Mouse (Mus musculus) erythroblast, adult 5-6 weeks (primary cell): ENCODE data around the gene Unc13a. TPM values are rescaled to one million over a fixed set of nuclear protein-coding genes. Genes with fewer than 3 reads are reported as not detected.

ENCODE experiments used
- ATAC-seq: replicated peaks from 2 replicates; pipeline ENCODE4 v1.8.0; 2016; ENCODE audit warnings: moderate number of reproducible peaks, mild to moderate bottlenecking, moderate TSS enrichment, inconsistent platforms; ENCODE audit not compliant: poor library complexity, low FRiP score, severe bottlenecking
- total RNA-seq, 2 experiments: library from RNA; stranded (forward) in 1 of 2; stranded (reverse) in 1 of 2; fragments of 150-400 nt in 1 of 2; fragments of 200-764, 138-1000 nt in 1 of 2; gene quantifications; 2 replicates each; pipeline versions ENCODE4 v1.2.3 to v1.2.4; 2015 to 2017; ENCODE audit warnings: low replicate concordance in 2 of 2

Gene Unc13a
- total RNA-seq, 2 experiments from 2014 or later = 0.17 TPM; not detected in 1

GRCm38 (mm10) chr8:71593556-71594323, 77.8 kb downstream of the Unc13a start:
- ATAC-seq = no peak

GRCm38 (mm10) chr8:71592374-71593170, 79.0 kb downstream of the Unc13a start:
- ATAC-seq = no peak

GRCm38 (mm10) chr8:71591471-71592373, 79.8 kb downstream of the Unc13a start, which contains the start of gene Pgls:
Gene Pgls (plus strand): TSS chr8:71592176.
- peak; percentile 85 for ATAC-seq

- ATAC-seq = no peak
Measured at GRCm38 (mm10) chr8:71591017-71591416, 80.5 kb downstream of the Unc13a start.

- ATAC-seq = no peak
Measured at GRCm38 (mm10) chr8:71588762-71589161, 82.8 kb downstream of the Unc13a start.

- peak; percentile 38 for ATAC-seq
Measured at GRCm38 (mm10) chr8:71586891-71587290, 84.7 kb downstream of the Unc13a start.

- ATAC-seq = no peak
Measured at GRCm38 (mm10) chr8:71580201-71580600, 91.4 kb downstream of the Unc13a start.

GRCm38 (mm10) chr8:71579476-71579875, 92.1 kb downstream of the Unc13a start:
- ATAC-seq = no peak

- no peak for ATAC-seq
Measured at GRCm38 (mm10) chr8:71579009-71579408, 92.5 kb downstream of the Unc13a start.

- ATAC-seq = no peak
Measured at GRCm38 (mm10) chr8:71577856-71578387, 93.6 kb downstream of the Unc13a start.

- no peak for ATAC-seq
Measured at GRCm38 (mm10) chr8:71575020-71575419, 96.5 kb downstream of the Unc13a start.

- ATAC-seq = no peak
Measured at GRCm38 (mm10) chr8:71574426-71574825, 97.1 kb downstream of the Unc13a start.

Other genes with a start within 250 kb of the Unc13a start
- 0.58 and 0.63 TPM in 2 replicates for gene Abhd8, start 208.1 kb downstream of the Unc13a start, total RNA-seq (2015; ENCODE audit: low replicate concordance)
- gene Abhd8, start 208.1 kb downstream of the Unc13a start, total RNA-seq (2017; ENCODE audit: low replicate concordance) = 2.2 and 3.5 TPM in 2 replicates
- gene Mrpl34, start 206.8 kb downstream of the Unc13a start, total RNA-seq (2015; ENCODE audit: low replicate concordance) = 1.9 and 20.9 TPM in 2 replicates
- gene Mrpl34, start 206.8 kb downstream of the Unc13a start, total RNA-seq (2017; ENCODE audit: low replicate concordance) = 6.0 and 12.1 TPM in 2 replicates
- 7.7 and 15.0 TPM in 2 replicates for gene Dda1, start 202.6 kb downstream of the Unc13a start, total RNA-seq (2015; ENCODE audit: low replicate concordance)
- 5.7 and 7.9 TPM in 2 replicates for gene Dda1, start 202.6 kb downstream of the Unc13a start, total RNA-seq (2017; ENCODE audit: low replicate concordance)
- 0.21 TPM in 1 of 2 replicates, not detected in the other for gene Ano8, start 185.8 kb downstream of the Unc13a start, total RNA-seq (2015; ENCODE audit: low replicate concordance)
- 0.14 TPM in 1 of 2 replicates, not detected in the other for gene Ano8, start 185.8 kb downstream of the Unc13a start, total RNA-seq (2017; ENCODE audit: low replicate concordance)
- 0.58 and 3.1 TPM in 2 replicates for gene Gtpbp3, start 183.7 kb downstream of the Unc13a start, total RNA-seq (2015; ENCODE audit: low replicate concordance)
- gene Gtpbp3, start 183.7 kb downstream of the Unc13a start, total RNA-seq (2017; ENCODE audit: low replicate concordance) = 1.7 and 3.9 TPM in 2 replicates
- 0.84 TPM in 1 of 2 replicates, not detected in the other for gene Plvap, start 160.0 kb downstream of the Unc13a start, total RNA-seq (2015; ENCODE audit: low replicate concordance)
- gene Plvap, start 160.0 kb downstream of the Unc13a start, total RNA-seq (2017; ENCODE audit: low replicate concordance) = 0.26 TPM in 1 of 2 replicates, not detected in the other
- gene Ccdc194, start 146.0 kb downstream of the Unc13a start, total RNA-seq (2015; ENCODE audit: low replicate concordance) = not detected in 2 replicates
- not detected in 2 replicates for gene Ccdc194, start 146.0 kb downstream of the Unc13a start, total RNA-seq (2017; ENCODE audit: low replicate concordance)
- 5.6 and 7.7 TPM in 2 replicates for gene Bst2, start 134.3 kb downstream of the Unc13a start, total RNA-seq (2015; ENCODE audit: low replicate concordance)
- gene Bst2, start 134.3 kb downstream of the Unc13a start, total RNA-seq (2017; ENCODE audit: low replicate concordance) = 8.2 and 10.1 TPM in 2 replicates
- 11.3 and 18.6 TPM in 2 replicates for gene Mvb12a, start 128.8 kb downstream of the Unc13a start, total RNA-seq (2015; ENCODE audit: low replicate concordance)
- 5.0 and 9.1 TPM in 2 replicates for gene Mvb12a, start 128.8 kb downstream of the Unc13a start, total RNA-seq (2017; ENCODE audit: low replicate concordance)
- not detected in 2 replicates for gene Tmem221, start 112.9 kb downstream of the Unc13a start, total RNA-seq (2015; ENCODE audit: low replicate concordance)
- gene Tmem221, start 112.9 kb downstream of the Unc13a start, total RNA-seq (2017; ENCODE audit: low replicate concordance) = not detected in 2 replicates
- gene Nxnl1, start 105.2 kb downstream of the Unc13a start, total RNA-seq (2015; ENCODE audit: low replicate concordance) = not detected in 2 replicates
- gene Nxnl1, start 105.2 kb downstream of the Unc13a start, total RNA-seq (2017; ENCODE audit: low replicate concordance) = not detected in 2 replicates
- gene Slc27a1, start 102.9 kb downstream of the Unc13a start, total RNA-seq (2015; ENCODE audit: low replicate concordance) = 0.42 and 1.2 TPM in 2 replicates
- gene Slc27a1, start 102.9 kb downstream of the Unc13a start, total RNA-seq (2017; ENCODE audit: low replicate concordance) = 0.51 TPM in 1 of 2 replicates, not detected in the other
- gene Pgls, start 79.6 kb downstream of the Unc13a start, total RNA-seq (2015; ENCODE audit: low replicate concordance) = 24.0 and 27.4 TPM in 2 replicates
- 13.5 and 23.2 TPM in 2 replicates for gene Pgls, start 79.6 kb downstream of the Unc13a start, total RNA-seq (2017; ENCODE audit: low replicate concordance)
- gene Fam129c, start 74.1 kb downstream of the Unc13a start, total RNA-seq (2015; ENCODE audit: low replicate concordance) = not detected in 2 replicates
- gene Fam129c, start 74.1 kb downstream of the Unc13a start, total RNA-seq (2017; ENCODE audit: low replicate concordance) = not detected in 2 replicates
- 9.8 and 19.9 TPM in 2 replicates for gene Colgalt1, start 60.8 kb downstream of the Unc13a start, total RNA-seq (2015; ENCODE audit: low replicate concordance)
- gene Colgalt1, start 60.8 kb downstream of the Unc13a start, total RNA-seq (2017; ENCODE audit: low replicate concordance) = 9.6 and 10.8 TPM in 2 replicates
- 1.2 and 1.9 TPM in 2 replicates for gene Jak3, start 4.5 kb upstream of the Unc13a start, total RNA-seq (2015; ENCODE audit: low replicate concordance)
- gene Jak3, start 4.5 kb upstream of the Unc13a start, total RNA-seq (2017; ENCODE audit: low replicate concordance) = 0.43 and 1.4 TPM in 2 replicates
- 8.5 TPM in 1 of 2 replicates, not detected in the other for gene Insl3, start 17.5 kb upstream of the Unc13a start, total RNA-seq (2015; ENCODE audit: low replicate concordance)
- not detected in 2 replicates for gene Insl3, start 17.5 kb upstream of the Unc13a start, total RNA-seq (2017; ENCODE audit: low replicate concordance)
- 6.1 and 16.5 TPM in 2 replicates for gene B3gnt3, start 30.0 kb upstream of the Unc13a start, total RNA-seq (2015; ENCODE audit: low replicate concordance)
- 11.2 and 12.9 TPM in 2 replicates for gene B3gnt3, start 30.0 kb upstream of the Unc13a start, total RNA-seq (2017; ENCODE audit: low replicate concordance)
- gene Fcho1, start 54.0 kb upstream of the Unc13a start, total RNA-seq (2015; ENCODE audit: low replicate concordance) = 20.2 and 26.5 TPM in 2 replicates
- 44.8 and 52.8 TPM in 2 replicates for gene Fcho1, start 54.0 kb upstream of the Unc13a start, total RNA-seq (2017; ENCODE audit: low replicate concordance)
- 1.3 and 2.9 TPM in 2 replicates for gene Zfp709, start 210.3 kb upstream of the Unc13a start, total RNA-seq (2015; ENCODE audit: low replicate concordance)
- gene Zfp709, start 210.3 kb upstream of the Unc13a start, total RNA-seq (2017; ENCODE audit: low replicate concordance) = 1.3 and 2.5 TPM in 2 replicates
- 2.1 TPM in 1 of 2 replicates, not detected in the other for gene Zfp882, start 236.9 kb upstream of the Unc13a start, total RNA-seq (2015; ENCODE audit: low replicate concordance)
- 2.0 and 3.3 TPM in 2 replicates for gene Zfp882, start 236.9 kb upstream of the Unc13a start, total RNA-seq (2017; ENCODE audit: low replicate concordance)
- gene Zfp617, start 236.9 kb upstream of the Unc13a start, total RNA-seq (2015; ENCODE audit: low replicate concordance) = 9.2 and 10.4 TPM in 2 replicates
- 5.5 and 6.8 TPM in 2 replicates for gene Zfp617, start 236.9 kb upstream of the Unc13a start, total RNA-seq (2017; ENCODE audit: low replicate concordance)